Mouse (Mus musculus): Measurements from ENCODE around the gene Dhx15.

The Dhx15 gene

DNA sequence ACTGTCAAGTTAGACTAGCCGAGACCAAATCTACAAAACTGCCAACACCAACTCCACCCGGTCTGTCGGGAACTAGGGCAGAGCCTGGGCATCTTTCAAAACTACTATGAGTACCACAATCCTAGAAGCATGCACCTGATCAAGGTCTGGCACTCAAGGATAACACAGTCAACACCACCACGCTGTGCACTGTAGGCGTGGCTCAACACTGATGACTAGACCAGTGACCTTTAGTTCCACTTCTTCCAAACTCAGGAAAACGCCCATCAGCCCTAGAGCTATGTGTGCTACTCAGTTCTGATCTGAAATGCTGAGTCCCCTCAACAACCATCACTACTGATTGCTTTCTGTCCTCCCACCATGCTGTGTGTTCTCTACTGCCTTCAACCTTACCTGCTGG, 44.6 kb downstream of the Dhx15 start:
- no peak for DNase-seq (ENCODE audit: low read depth, low spot score)

DNA sequence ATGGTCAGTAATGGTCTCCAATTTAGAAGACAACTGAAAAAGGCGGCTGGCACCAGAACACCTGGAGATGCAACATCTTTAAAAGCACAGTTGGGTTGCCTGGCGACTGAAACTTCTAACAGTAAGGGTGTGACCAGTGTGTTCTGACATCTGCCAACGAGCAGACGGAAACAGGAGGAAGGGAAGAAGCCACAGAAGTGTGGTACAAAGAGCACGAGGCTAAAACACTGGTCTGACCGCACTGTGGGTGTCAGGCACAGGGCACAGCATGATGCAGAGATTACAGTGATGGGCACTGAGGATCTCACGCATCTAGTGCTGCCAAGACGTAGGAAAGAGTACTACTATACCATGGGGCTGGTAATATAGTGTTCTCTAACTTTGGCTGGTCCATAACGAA, 48.4 kb downstream of the Dhx15 start:
- DNase-seq (ENCODE audit: low read depth, low spot score) = no peak

- DNase-seq (ENCODE audit: low read depth, low spot score) = no peak
Measured at GRCm38 (mm10) chr5:52138819-52139218, 51.5 kb downstream of the Dhx15 start.

DNA sequence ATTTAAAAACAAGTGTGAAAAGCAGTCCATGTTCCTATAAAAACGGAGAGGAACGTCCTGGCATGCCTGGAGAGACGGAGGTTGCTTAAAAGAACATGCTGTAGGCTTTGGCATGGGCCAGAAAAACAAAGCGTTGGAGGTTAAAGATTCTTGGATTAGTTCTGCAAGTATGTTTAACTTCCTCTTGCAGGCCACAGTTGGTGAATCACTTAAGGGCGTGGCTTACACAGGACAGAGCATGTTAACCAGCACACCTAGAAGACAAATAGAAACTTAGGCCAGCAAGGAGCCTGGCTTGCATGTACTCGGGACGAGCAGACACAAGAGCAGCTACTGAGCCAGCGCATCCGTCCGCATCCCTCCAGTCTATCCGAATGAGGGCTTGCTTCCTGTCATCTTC, 52.2 kb downstream of the Dhx15 start:
- DNase-seq (ENCODE audit: low read depth, low spot score) = no peak

- no peak for DNase-seq (ENCODE audit: low read depth, low spot score)
Measured at GRCm38 (mm10) chr5:52135460-52136141, 54.7 kb downstream of the Dhx15 start.

DNA sequence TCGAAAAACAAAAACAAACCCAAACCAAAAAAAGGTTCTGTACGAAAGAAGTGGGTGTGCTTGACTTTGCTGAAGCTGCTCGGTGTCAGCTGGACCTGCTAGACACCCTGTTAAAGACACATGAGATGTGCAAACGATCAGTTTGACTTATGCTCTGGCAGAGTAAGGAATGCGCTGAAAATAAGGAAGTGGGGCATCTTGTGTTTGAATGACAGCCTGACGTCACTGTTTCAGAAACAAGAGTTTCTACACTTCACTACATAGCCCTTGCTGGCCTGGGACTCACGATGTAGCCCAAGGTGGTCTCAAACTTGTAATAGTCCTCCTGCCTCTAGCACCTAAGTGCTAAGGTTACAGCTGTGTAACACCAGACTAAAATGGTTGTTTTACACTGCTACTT, 57.5 kb downstream of the Dhx15 start:
- no peak for DNase-seq (ENCODE audit: low read depth, low spot score)

DNA sequence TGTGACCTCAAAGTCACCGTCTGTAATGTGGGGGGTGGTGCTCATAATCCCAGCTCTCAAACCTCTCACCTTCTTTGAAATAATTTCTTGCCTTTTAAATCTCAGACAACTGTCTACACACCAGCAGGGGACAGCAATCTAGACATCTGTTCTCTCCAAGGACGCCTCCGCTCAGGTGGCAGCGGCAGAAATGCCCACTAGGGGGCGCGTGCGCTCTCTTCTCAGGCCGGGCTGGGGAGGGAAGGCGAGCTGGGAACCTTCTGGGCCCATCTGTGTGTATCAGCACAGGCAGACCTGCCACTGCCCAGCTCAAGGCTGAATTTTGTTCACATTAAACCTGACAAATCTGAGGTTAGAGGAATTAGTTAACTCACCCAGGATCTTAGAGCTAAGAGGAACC, 58.2 kb downstream of the Dhx15 start:
- DNase-seq (ENCODE audit: low read depth, low spot score) = no peak

DNA sequence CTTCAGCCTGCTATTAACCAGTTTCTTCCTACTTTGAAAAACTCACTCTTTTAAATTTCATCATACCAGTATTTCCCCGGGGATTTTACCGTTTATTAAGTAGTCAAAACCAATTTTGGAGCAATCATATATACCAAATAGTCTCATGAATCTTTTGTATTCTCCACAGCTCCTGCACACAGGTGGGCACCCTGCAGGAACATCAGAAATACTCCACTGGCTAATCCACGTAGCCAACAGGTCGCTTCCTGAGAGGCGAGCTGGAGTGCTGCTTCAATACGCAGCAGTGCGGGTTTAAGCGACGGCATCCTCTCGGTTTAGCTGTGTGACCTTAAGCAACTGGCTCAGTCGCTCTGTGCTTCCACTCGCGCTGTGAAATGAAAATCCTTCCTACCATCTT, 58.9 kb downstream of the Dhx15 start:
- DNase-seq (ENCODE audit: low read depth, low spot score) = no peak

DNA sequence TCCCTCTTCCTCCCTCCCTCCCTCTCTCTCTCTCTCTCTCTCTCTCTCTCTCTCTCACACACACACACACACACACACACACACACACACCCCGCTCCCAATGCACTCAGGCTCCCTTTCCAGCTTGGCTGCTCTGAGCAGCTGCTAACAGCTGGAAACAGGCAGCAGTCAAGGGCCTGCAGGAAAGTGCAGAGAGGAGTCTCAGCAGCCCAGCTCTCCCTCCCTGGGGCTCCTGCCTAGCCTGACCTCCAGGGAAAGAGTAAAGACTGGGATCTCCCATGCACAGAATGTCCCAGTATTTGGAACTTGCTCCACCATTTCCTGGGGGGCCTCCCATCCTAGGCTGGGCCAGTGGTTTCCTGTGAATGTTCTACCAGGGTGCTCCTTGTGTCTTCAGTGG, 59.8 kb downstream of the Dhx15 start:
- no peak for DNase-seq (ENCODE audit: low read depth, low spot score)

DNA sequence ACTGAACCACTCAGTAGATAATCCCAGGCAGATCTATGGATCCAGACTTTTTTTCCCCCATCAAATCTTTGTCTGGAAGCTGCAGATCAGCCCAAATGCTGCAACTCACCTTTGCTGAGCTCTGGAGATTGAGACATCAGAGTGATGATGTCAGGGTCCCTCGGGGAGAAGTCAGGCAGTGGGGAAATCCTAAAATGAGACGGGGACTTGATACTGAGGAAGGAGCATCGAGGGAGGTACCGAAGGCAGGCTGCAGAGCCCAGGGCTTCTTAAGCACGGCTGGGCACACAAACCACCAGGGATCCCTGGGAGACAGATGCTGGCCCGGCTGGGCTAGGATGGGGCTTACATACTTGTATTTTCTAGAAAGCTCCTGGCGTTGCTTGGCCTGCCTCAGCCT, 64.1 kb downstream of the Dhx15 start:
- DNase-seq (ENCODE audit: low read depth, low spot score) = no peak

DNA sequence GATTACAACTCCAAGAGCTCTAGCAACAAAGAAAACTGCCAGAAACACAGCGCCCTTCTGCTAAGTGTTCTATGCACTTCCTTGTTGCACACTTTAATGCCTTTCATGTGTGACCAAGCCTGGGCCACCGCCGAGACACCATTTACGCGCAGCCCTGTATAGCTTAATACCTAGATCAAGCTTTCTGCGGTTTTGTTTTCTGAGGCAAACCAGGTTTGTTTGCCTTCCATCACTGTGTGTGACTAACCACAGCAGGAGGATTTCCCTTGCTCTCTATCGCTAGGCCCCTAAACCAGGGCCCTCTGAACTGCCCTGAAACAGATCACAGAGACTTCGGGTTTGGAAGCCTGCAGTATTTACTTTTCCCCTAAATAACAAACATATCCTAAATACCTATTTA, 64.5 kb downstream of the Dhx15 start:
- DNase-seq (ENCODE audit: low read depth, low spot score) = no peak

DNA sequence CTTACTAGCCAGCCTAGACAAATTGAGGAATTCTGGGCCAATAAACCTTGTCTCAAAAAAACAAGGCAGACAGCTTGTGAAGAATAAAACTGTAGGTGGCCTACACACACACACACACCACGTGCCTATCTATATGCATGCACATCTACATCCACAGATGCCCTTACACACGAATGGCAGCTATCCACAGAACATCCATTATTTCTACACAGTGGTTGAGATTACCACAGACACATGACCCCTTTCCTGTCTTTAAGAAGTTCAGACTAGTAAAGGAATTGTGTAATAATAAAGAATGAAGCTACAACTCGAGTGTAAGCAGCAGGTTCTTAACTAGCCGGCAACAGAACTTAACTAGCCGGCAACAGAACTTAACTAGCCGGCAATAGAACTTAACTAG, 68.2 kb downstream of the Dhx15 start:
- DNase-seq (ENCODE audit: low read depth, low spot score) = no peak

- DNase-seq (ENCODE audit: low read depth, low spot score) = no peak
Measured at GRCm38 (mm10) chr5:52119822-52120221, 70.5 kb downstream of the Dhx15 start.

- no peak for DNase-seq (ENCODE audit: low read depth, low spot score)
Measured at GRCm38 (mm10) chr5:52119192-52119591, 71.1 kb downstream of the Dhx15 start.

DNA sequence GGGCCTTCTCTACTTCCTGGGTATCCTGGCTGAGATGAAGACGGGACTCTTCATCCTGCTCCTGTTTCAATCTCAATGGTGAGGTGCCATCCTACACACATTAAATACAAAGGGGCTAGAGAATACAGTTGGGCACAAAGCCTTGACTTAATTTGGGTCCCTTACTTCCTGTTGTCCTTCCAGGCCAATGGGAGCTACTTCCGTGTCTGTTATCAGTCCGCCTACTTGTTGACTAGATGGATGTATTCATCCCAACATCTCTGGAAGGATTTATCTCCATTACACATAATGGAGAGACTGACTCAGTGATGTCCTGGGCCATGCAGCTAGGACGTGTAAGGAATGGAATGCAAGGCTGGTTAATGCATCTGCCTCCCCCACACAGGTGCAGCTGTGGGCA, 72.5 kb downstream of the Dhx15 start:
- no peak for DNase-seq (ENCODE audit: low read depth, low spot score)

GRCm38 (mm10) chr5:52116404-52116803, 73.9 kb downstream of the Dhx15 start:
- no peak for DNase-seq (ENCODE audit: low read depth, low spot score)

DNA sequence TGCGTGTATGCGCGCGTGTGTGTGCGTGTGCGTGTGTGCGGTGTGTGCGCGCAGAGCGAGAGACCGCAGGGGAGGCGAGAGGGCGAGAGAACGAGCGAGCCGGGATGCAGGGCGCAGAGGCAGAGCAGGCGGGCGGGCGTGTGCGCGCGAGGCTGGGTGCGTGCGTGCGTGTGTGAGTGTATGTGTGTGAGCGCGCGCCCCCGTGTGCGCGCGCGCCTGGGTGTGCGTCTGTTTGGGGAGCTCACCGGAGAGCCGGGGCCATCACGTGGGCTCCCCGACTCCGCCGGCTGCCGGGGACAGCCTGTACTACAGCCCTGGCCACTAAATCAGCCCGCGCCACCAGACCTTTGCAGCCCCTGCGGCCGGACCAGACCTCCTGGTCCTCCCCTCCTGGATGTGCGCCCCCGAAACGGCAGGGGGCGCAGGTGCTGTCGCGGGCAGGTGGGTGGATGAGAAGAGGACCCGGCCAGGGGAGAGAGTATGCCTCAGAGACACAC, 74.4 kb downstream of the Dhx15 start:
- DNase-seq (ENCODE audit: low read depth, low spot score) = peak; percentile 76

DNA sequence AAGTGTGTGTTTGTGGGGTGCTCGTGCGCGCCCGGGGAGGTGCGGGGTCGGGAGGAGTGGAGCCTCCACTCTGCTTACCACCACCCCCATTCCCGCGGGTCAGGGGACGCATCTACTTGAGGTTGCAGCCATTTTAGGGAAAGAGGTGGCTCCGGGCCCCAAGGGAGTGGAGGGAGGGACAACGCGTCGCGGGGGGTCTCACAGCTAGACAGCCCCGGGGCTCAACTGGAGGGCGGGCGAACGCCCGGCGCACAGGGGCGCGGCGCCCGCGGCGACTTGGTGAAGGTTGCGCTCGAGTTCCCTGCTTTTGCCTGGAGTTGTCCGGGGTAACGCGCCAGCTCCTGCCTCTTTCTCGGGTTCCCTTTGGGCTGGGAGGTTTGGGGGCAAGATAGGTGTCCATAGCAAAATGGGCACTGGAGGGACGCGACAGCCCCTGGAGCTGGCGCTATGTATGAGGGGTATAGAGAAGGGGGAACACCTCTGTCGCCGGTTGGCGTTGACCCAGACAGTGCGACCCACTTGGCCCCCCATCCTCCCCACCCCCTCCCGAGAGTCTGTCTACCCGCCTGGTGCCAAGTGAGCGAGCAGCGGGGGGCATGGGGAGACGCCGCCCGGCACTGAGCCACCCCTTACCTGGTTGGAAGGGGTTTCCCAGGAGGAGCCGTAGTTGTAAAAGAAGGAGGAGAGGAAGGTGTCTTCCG, 75.4 kb downstream of the Dhx15 start:
- DNase-seq (ENCODE audit: low read depth, low spot score) = no peak

GRCm38 (mm10) chr5:52113851-52114731, 76.2 kb downstream of the Dhx15 start:
- DNase-seq (ENCODE audit: low read depth, low spot score) = no peak

DNA sequence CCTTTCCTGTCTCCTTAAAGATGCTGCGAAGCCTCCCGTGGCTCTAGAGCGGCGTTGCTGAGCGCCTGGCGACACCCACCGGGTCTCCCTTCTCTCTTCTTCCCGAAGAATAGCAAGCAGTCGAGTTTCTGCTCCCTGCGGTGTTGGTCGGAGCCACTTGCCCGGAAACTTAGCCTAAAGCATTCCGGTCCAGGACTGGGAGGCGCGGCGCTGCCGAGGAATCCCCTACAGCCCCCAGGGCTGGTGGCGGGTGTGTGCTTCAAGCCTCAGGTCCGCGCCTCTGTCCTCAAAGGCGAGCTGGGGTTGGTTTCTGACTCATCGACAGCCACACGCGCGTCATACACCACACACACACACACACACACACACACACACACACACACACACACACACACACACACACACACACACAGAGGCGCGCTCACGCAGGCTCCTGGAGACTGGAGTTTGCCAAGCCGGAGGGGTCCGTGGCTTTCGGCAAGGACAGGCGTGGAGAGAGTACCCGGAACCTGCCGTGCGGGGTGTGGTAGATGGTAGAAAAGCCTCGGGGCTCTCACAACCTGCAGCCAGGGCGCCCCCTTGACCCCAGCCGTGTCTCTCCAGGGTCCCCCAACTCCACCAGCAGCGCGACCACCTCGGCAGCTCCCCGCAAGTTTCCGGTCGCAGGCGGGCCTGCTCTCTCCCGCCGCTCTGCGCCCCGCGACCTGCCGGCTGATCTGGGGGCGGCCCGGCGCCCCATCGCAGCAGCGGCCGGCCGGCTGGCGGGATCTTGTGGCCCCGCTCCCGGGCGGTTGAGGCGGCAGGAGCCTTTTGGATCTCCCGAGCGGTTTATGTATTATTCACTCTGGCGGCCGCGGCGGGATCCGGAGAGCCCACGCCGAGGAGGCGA, 77.1 kb downstream of the Dhx15 start:
- DNase-seq (ENCODE audit: low read depth, low spot score) = no peak

DNA sequence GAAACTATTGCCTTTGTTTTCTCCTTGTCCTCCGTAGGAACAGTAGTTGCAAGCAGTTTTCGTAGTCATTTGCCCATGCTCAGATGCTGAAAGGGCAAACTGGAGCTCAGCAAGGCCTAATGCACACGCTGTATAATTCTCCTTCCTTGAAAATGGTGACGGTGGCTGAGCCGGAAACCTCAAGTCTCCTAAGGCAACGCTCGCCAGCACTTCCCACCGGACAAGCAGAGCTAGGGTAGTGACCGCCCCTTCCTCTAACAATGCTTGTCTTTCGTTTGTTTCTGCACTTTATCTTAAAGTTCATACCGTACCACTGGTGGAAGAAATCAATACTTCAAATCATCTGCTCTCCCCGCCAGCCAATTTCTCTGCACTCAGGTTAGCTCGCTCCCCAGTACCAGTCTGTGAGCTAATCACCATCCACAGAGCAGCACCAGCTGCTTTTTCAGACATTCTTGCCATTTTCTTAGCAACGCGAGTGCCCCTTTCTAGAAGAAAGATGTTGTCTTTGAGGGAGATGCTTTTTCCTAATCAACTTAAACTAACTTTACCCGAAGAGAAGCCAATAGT, 78.0 kb downstream of the Dhx15 start:
- no peak for DNase-seq (ENCODE audit: low read depth, low spot score)

Data from WW6 (cell line).